Mouse (Mus musculus) lung, postnatal 0 days (tissue): ENCODE results near the gene Grsf1. TPM values are rescaled to one million over a fixed set of nuclear protein-coding genes. Genes with fewer than 3 reads are reported as not detected.

Source experiments
- ATAC-seq: fragments of 200-750 bp; cut with Nextera tagmentation; 2 replicates; pipeline ENCODE4 v1.8.0; 2017; ENCODE audit warnings: moderate library complexity
- DNase-seq: peaks from one replicate; pipeline ENCODE4 v3.0.0-alpha.2; 2016; ENCODE audit warnings: low spot score
- H3K27ac ChIP-seq: fragments of 300-500 bp; sonication (generic); 2 replicates; pipeline ENCODE4 v1.5.1; 2014; ENCODE audit warnings: antibody characterized with exemption, mild to moderate bottlenecking, low read length, mixed read lengths
- H3K27me3 ChIP-seq: fragments of 300-500 bp; sonication (generic); replicated peaks from 2 replicates; pipeline ENCODE4 v1.6.1; 2014; ENCODE audit warnings: low read length, mixed read lengths; ENCODE audit not compliant: insufficient read depth
- H3K36me3 ChIP-seq: fragments of 300-500 bp; sonication (generic); 2 replicates; pipeline ENCODE4 v1.6.1; 2014; ENCODE audit warnings: low read length, mixed read lengths; ENCODE audit not compliant: insufficient read depth
- H3K4me1 ChIP-seq: fragments of 300-500 bp; sonication (generic); 2 replicates; pipeline ENCODE4 v1.6.1; 2014; ENCODE audit warnings: antibody characterized with exemption, low read depth, low read length, mixed read lengths; ENCODE audit not compliant: insufficient read depth
- H3K4me2 ChIP-seq: fragments of 300-500 bp; sonication (generic); replicated peaks from 2 replicates; pipeline ENCODE4 v1.6.1; 2014; ENCODE audit warnings: low read depth, mild to moderate bottlenecking, low read length, moderate library complexity, mixed read lengths
- H3K4me3 ChIP-seq: fragments of 300-500 bp; sonication (generic); 2 replicates; pipeline ENCODE4 v1.5.1; 2014; ENCODE audit warnings: low read depth, low read length
- H3K9ac ChIP-seq: fragments of 300-500 bp; sonication (generic); replicated peaks from 2 replicates; pipeline ENCODE4 v1.6.1; 2014; ENCODE audit warnings: low read depth, mild to moderate bottlenecking
- H3K9me3 ChIP-seq: fragments of 300-500 bp; sonication (generic); 2 replicates; pipeline ENCODE4 v1.6.1; 2016; ENCODE audit warnings: low read length, mixed read lengths
- CTCF ChIP-seq: IDR thresholded peaks from 2 replicates; pipeline ENCODE4 v1.5.1; 2016; ENCODE audit warnings: antibody characterized with exemption, mild to moderate bottlenecking
- EP300 ChIP-seq: IDR thresholded peaks from 2 replicates; pipeline ENCODE4 v1.6.1; 2016; ENCODE audit warnings: antibody characterized with exemption, mild to moderate bottlenecking, control low read depth
- WGBS: fragments of 180-500 bp; shearing (Covaris S2); extraction: QIAGEN DNeasy Blood & Tissue Kit; methylation state at CpG from one replicate; pipeline ENCODE4 v1.1.7; 2014; 5-methylcytosine and 5-hydroxymethylcytosine counted together
- polyA plus RNA-seq: library from polyadenylated mRNA; unstranded; fragments of >200 nt; fragmentation: Nextera tagmentation; extraction: Ambion mirVana; gene quantifications from 2 replicates; pipeline ENCODE4 v1.2.1, GENCODE M21; 2015

Grsf1 gene
- polyA plus RNA-seq, 1 experiment from 2014 or later = 46.0 TPM

- H3K4me2 ChIP-seq = no peak overlapping the region
- ATAC-seq = no peak
- no peaks in the 10 kb centered on the region for H3K36me3 ChIP-seq
- no peaks in the 10 kb centered on the region for H3K9me3 ChIP-seq
- DNase-seq = no peak
- no peaks in the 10 kb centered on the region for H3K27me3 ChIP-seq
- H3K4me3 ChIP-seq = no peak overlapping the region
- no peak overlapping the region for H3K27ac ChIP-seq
- H3K9ac ChIP-seq = no peak overlapping the region
- TF ChIP-seq CTCF = no peak
- no peak for TF ChIP-seq EP300
- WGBS = 28% methylated on average over 3 of the region's 3 CpGs
- no peaks in the 10 kb centered on the region for H3K4me1 ChIP-seq
These were observed 8.3 kb upstream of the Grsf1 start for GRCm38 (mm10) chr5:88684226-88684625.

- no peak overlapping the region for H3K9ac ChIP-seq
- TF ChIP-seq EP300 (no peak), CTCF (no peak)
- H3K9me3 ChIP-seq = no peaks in the 10 kb centered on the region
- no peak overlapping the region for H3K4me2 ChIP-seq
- 81% methylated on average over 9 of the region's 9 CpGs for WGBS
- H3K4me1 ChIP-seq = no peaks in the 10 kb centered on the region
- no peak overlapping the region for H3K27ac ChIP-seq
- no peaks in the 10 kb centered on the region for H3K27me3 ChIP-seq
- H3K36me3 ChIP-seq = no peaks in the 10 kb centered on the region
- ATAC-seq (no peak), DNase-seq (no peak)
- no peak overlapping the region for H3K4me3 ChIP-seq
These were observed 7.7 kb upstream of the Grsf1 start for GRCm38 (mm10) chr5:88683706-88684105.

GRCm38 (mm10) chr5:88680567-88680966 is 4.6 kb upstream of the Grsf1 start:
- H3K4me1 ChIP-seq = no peaks in the 10 kb centered on the region
- no peaks in the 10 kb centered on the region for H3K36me3 ChIP-seq
- no peak overlapping the region for H3K9ac ChIP-seq
- ATAC-seq (no peak), DNase-seq (no peak)
- no peaks in the 10 kb centered on the region for H3K27me3 ChIP-seq
- H3K4me3 ChIP-seq = no peak overlapping the region
- no peak overlapping the region for H3K27ac ChIP-seq
- TF ChIP-seq EP300 = no peak
- TF ChIP-seq CTCF = no peak
- no peaks in the 10 kb centered on the region for H3K9me3 ChIP-seq
- WGBS = 86% methylated on average over 6 of the region's 6 CpGs
- H3K4me2 ChIP-seq = no peak overlapping the region

GRCm38 (mm10) chr5:88679341-88679740 is 3.4 kb upstream of the Grsf1 start:
- peak overlapping the region; percentile 22; the same call in 1 of the 2 replicates for H3K4me2 ChIP-seq
- H3K4me3 ChIP-seq = no peak overlapping the region
- ATAC-seq (no peak), DNase-seq (no peak)
- WGBS = 43% methylated on average over 6 of the region's 6 CpGs
- H3K27ac ChIP-seq = no peak overlapping the region
- no peaks in the 10 kb centered on the region for H3K4me1 ChIP-seq
- H3K36me3 ChIP-seq = no peaks in the 10 kb centered on the region
- H3K9me3 ChIP-seq = no peaks in the 10 kb centered on the region
- TF ChIP-seq CTCF (no peak), EP300 (no peak)
- H3K9ac ChIP-seq = no peak overlapping the region
- no peaks in the 10 kb centered on the region for H3K27me3 ChIP-seq

- DNase-seq = peak; percentile 85
- Histone ChIP-seq H3K9ac (no peak overlapping the region), H3K4me3 (no peak overlapping the region), H3K4me2 (peak overlapping the region; percentile 22; the same call in 1 of the 2 replicates), H3K36me3 (no peaks in the 10 kb centered on the region), H3K4me1 (peaks cover 2% of the 10 kb centered on the region; the same call in 1 of the 2 replicates), H3K27ac (no peak overlapping the region; the same call in 1 of the 2 replicates), H3K27me3 (no peaks in the 10 kb centered on the region), H3K9me3 (no peaks in the 10 kb centered on the region)
- WGBS = 24% methylated on average over 7 of the region's 7 CpGs
- peak; percentile 8; the same call in 1 of the 2 replicates for ATAC-seq
- TF ChIP-seq EP300 (no peak), CTCF (no peak)
These were observed 3.0 kb upstream of the Grsf1 start for GRCm38 (mm10) chr5:88678929-88679328.

- H3K27ac ChIP-seq = peak overlapping the region; percentile 98
These were observed 1.1 kb downstream of the Grsf1 start for GRCm38 (mm10) chr5:88674703-88675442.

More at GRCm38 (mm10) chr5:88674703-88675442, 1.1 kb downstream of the Grsf1 start:
- peak; percentile 34 for DNase-seq
- H3K9me3 ChIP-seq = no peaks in the 10 kb centered on the region
- H3K36me3 ChIP-seq = peaks cover 5% of the 10 kb centered on the region; the same call in 1 of the 2 replicates
- peak; percentile 11 for ATAC-seq
- WGBS = 1% methylated on average over 35 of the region's 47 CpGs
- peak overlapping the region; percentile 94 for H3K4me3 ChIP-seq
- H3K27me3 ChIP-seq = no peaks in the 10 kb centered on the region
- H3K9ac ChIP-seq = peak overlapping the region; percentile 91
- TF ChIP-seq CTCF (no peak), EP300 (no peak)
- peaks cover 3% of the 10 kb centered on the region; the same call in 1 of the 2 replicates for H3K4me1 ChIP-seq
- peak overlapping the region; percentile 87 for H3K4me2 ChIP-seq
